Mouse (Mus musculus) heart, adult 2 months (tissue): Measurements from ENCODE around the gene Taf1d.

Source experiments
- CTCF ChIP-seq: fragments of 200-600 bp; IDR thresholded peaks from 2 replicates; pipeline ENCODE4 v1.8.1; 2022; ENCODE audit warnings: antibody characterized with exemption, mild to moderate bottlenecking, moderate library complexity
- EP300 ChIP-seq: fragments of 200-500 bp; IDR thresholded peaks from 2 replicates; pipeline ENCODE4 v1.6.1; 2011; ENCODE audit warnings: low read depth, low read length, control low read depth; ENCODE audit not compliant: insufficient read depth
- POLR2A ChIP-seq: fragments of 200-500 bp; IDR thresholded peaks from 2 replicates; pipeline ENCODE4 v1.6.1; 2011; ENCODE audit warnings: mild to moderate bottlenecking, low read depth, low read length, control low read depth; ENCODE audit not compliant: insufficient read depth

DNA sequence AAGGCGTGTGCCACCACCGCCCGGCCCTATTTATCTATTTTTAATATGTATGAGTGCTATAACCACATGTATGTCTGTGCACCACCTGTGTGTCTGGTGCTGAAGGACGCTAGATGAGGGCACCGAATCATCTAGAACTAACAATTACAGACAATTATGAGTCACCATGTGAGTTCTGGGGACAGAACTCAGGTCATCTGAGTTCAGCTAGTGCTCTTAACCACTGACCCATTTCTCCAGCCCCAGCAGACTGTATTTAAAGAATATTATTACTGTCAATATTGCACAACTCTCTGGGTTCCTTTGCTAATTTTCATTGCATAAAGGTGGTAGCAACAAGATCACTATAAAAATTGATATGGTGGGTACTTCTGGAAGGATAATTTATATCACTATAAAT, 6.0 kb upstream of the Taf1d start:
- TF ChIP-seq CTCF (no peak), EP300 (no peak), POLR2A (no peak)
